Mouse (Mus musculus): ENCODE data around the gene Sytl3.

- TF ChIP-seq CTCF (IDR thresholded peaks at IDR 0.05; ENCODE audit: low read depth): no peak
- no peak for TF ChIP-seq EP300 (IDR thresholded peaks at IDR 0.05; ENCODE audit: low read depth)
These were observed 96.3 kb downstream of the Sytl3 start for GRCm38 (mm10) chr17:6755176-6755575.
